Mouse (Mus musculus) small intestine, adult 2 months (tissue): ENCODE results near the gene Pdlim4. TPM values are rescaled to one million over a fixed set of nuclear protein-coding genes. Genes with fewer than 3 reads are reported as not detected.

Experiments used
- H3K27ac ChIP-seq: fragments of 200-500 bp; 2 replicates; pipeline ENCODE4 v1.5.1; 2012; ENCODE audit warnings: low read depth, low read length, control low read depth, inconsistent platforms; ENCODE audit not compliant: insufficient read depth
- H3K27me3 ChIP-seq: fragments of 200-500 bp; 2 replicates; pipeline ENCODE4 v1.6.1; 2012; ENCODE audit warnings: mild to moderate bottlenecking, moderate library complexity, low read length, inconsistent platforms; ENCODE audit not compliant: control insufficient read depth, insufficient read depth
- H3K36me3 ChIP-seq: fragments of 200-500 bp; 2 replicates; pipeline ENCODE4 v1.6.1; 2012; ENCODE audit warnings: mild to moderate bottlenecking, low read length, control low read depth, inconsistent platforms; ENCODE audit not compliant: control insufficient read depth, insufficient read depth
- H3K4me1 ChIP-seq: fragments of 200-500 bp; 2 replicates; pipeline ENCODE4 v1.6.1; 2012; ENCODE audit warnings: low read length, inconsistent platforms, mixed read lengths; ENCODE audit not compliant: control insufficient read depth, insufficient read depth, insufficient read length
- H3K4me3 ChIP-seq: fragments of 200-500 bp; 2 replicates; pipeline ENCODE4 v1.5.1; 2012; ENCODE audit warnings: low read depth, mild to moderate bottlenecking, control low read depth, inconsistent platforms, low read length, moderate library complexity
- CTCF ChIP-seq: fragments of 200-500 bp; IDR thresholded peaks from 2 replicates; pipeline ENCODE4 v1.5.1; 2012; ENCODE audit warnings: low read depth, mild to moderate bottlenecking, control low read depth, inconsistent platforms, low read length, moderate library complexity, mixed read lengths; ENCODE audit not compliant: insufficient replicate concordance, insufficient read length; ENCODE audit errors: extremely low read depth
- POLR2A ChIP-seq: fragments of 200-500 bp; IDR thresholded peaks from 2 replicates; pipeline ENCODE4 v1.6.1; 2012; ENCODE audit warnings: low read depth, mild to moderate bottlenecking, control low read depth, inconsistent platforms, low read length, moderate library complexity
- WGBS: fragments of 180-500 bp; shearing (Covaris S2); methylation state at CpG from one replicate; pipeline ENCODE4 v1.1.7; 2018; 5-methylcytosine and 5-hydroxymethylcytosine counted together
- polyA plus RNA-seq: library from polyadenylated mRNA; depleted of rRNA; stranded (reverse); fragments of >200 nt; gene quantifications from 2 replicates; pipeline ENCODE4 v1.2.3, GENCODE M21; 2012

Gene Pdlim4
- polyA plus RNA-seq, 1 experiment, result 15.6 TPM

- peaks cover 3% of the 10 kb centered on the region; the same call in 1 of the 2 replicates for H3K4me1 ChIP-seq
- WGBS, result 77% methylated on average over 5 of the region's 5 CpGs
- H3K27me3 ChIP-seq, result no peaks in the 10 kb centered on the region
- no peak overlapping the region for H3K27ac ChIP-seq
- no peak overlapping the region for H3K4me3 ChIP-seq
- no peaks in the 10 kb centered on the region for H3K36me3 ChIP-seq
- TF ChIP-seq POLR2A (no peak), CTCF (no peak)
Observed at GRCm38 (mm10) chr11:54082725-54083124, 13.9 kb upstream of the Pdlim4 start.

- Histone ChIP-seq H3K4me1 (peaks cover 3% of the 10 kb centered on the region; the same call in 1 of the 2 replicates), H3K4me3 (no peak overlapping the region), H3K27ac (no peak overlapping the region), H3K36me3 (no peaks in the 10 kb centered on the region), H3K27me3 (no peaks in the 10 kb centered on the region)
- TF ChIP-seq CTCF (no peak), POLR2A (no peak)
- 24% methylated on average over 7 of the region's 7 CpGs for WGBS
Observed at GRCm38 (mm10) chr11:54080435-54080834, 11.6 kb upstream of the Pdlim4 start.

GRCm38 (mm10) chr11:54076101-54076500 lies 7.3 kb upstream of the Pdlim4 start:
- WGBS, result 97% methylated on average over 1 of the region's 1 CpGs

GRCm38 (mm10) chr11:54075353-54075752 lies 6.5 kb upstream of the Pdlim4 start:
- WGBS, result 90% methylated on average over 6 of the region's 6 CpGs
- H3K36me3 ChIP-seq, result no peaks in the 10 kb centered on the region
- H3K4me3 ChIP-seq, result no peak overlapping the region
- TF ChIP-seq POLR2A (no peak), CTCF (no peak)
- H3K4me1 ChIP-seq, result peaks cover 17% of the 10 kb centered on the region
- H3K27ac ChIP-seq, result no peak overlapping the region
- no peaks in the 10 kb centered on the region for H3K27me3 ChIP-seq

More at GRCm38 (mm10) chr11:54076101-54076500, 7.3 kb upstream of the Pdlim4 start:
- peaks cover 19% of the 10 kb centered on the region for H3K4me1 ChIP-seq
- H3K27ac ChIP-seq, result no peak overlapping the region
- no peaks in the 10 kb centered on the region for H3K36me3 ChIP-seq
- no peak overlapping the region for H3K4me3 ChIP-seq
- TF ChIP-seq CTCF, result no peak
- TF ChIP-seq POLR2A, result no peak
- no peaks in the 10 kb centered on the region for H3K27me3 ChIP-seq

- Histone ChIP-seq H3K4me3 (no peak overlapping the region), H3K4me1 (peaks cover 17% of the 10 kb centered on the region), H3K36me3 (no peaks in the 10 kb centered on the region), H3K27ac (no peak overlapping the region), H3K27me3 (peaks cover 8% of the 10 kb centered on the region; the same call in 1 of the 2 replicates)
- 36% methylated on average over 4 of the region's 4 CpGs for WGBS
- TF ChIP-seq POLR2A (no peak), CTCF (no peak)
Observed at GRCm38 (mm10) chr11:54073291-54073690, 4.5 kb upstream of the Pdlim4 start.

- Histone ChIP-seq H3K27ac (no peak overlapping the region), H3K4me1 (peaks cover 17% of the 10 kb centered on the region), H3K4me3 (no peak overlapping the region), H3K36me3 (no peaks in the 10 kb centered on the region), H3K27me3 (peaks cover 8% of the 10 kb centered on the region; the same call in 1 of the 2 replicates)
- 65% methylated on average over 5 of the region's 5 CpGs for WGBS
- TF ChIP-seq POLR2A (no peak), CTCF (no peak)
Observed at GRCm38 (mm10) chr11:54071726-54072445, 3.1 kb upstream of the Pdlim4 start.

- Histone ChIP-seq H3K27ac (peak overlapping the region; percentile 7; the same call in 1 of the 2 replicates), H3K4me3 (peak overlapping the region; percentile 63), H3K4me1 (peaks cover 14% of the 10 kb centered on the region), H3K27me3 (peaks cover 8% of the 10 kb centered on the region; the same call in 1 of the 2 replicates), H3K36me3 (no peaks in the 10 kb centered on the region)
- no peak for TF ChIP-seq POLR2A
- TF ChIP-seq CTCF, result no peak
- 54% methylated on average over 4 of the region's 4 CpGs for WGBS
Observed at GRCm38 (mm10) chr11:54067996-54068519, 756 bp downstream of the Pdlim4 start.
